Mouse (Mus musculus) B cell, adult 67 days (primary cell): ENCODE data around the gene Olfr39. TPM values are rescaled to one million over a fixed set of nuclear protein-coding genes. Genes with fewer than 3 reads are reported as not detected.

Experiments
- total RNA-seq, 2 experiments: library from RNA; stranded (reverse); gene quantifications; 4 replicates each; pipeline ENCODE4 v1.2.4; 2023

Gene Olfr39
- not detected for total RNA-seq

DNA sequence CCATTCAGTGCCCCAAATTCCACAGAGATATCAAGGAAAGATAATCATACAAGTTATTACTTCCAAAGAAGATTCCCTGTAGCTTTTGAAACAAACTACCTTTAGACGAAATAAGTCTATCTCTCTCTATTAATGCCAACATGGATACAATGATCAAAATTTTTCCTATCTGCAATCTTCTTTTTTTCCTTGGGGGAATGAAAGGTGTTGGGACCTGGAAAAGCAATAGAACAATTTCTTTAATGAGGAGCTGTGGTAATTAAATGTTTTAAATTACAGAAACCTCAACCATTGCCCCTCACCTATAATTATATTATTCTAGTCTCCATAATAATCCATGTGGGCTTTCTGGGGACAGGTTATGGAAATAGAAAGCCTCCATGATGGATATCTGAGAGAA is at the start of gene Olfr39:
Gene Olfr39, plus strand, starts transcription at position 301 of the 400 bp plus-strand sequence.

DNA sequence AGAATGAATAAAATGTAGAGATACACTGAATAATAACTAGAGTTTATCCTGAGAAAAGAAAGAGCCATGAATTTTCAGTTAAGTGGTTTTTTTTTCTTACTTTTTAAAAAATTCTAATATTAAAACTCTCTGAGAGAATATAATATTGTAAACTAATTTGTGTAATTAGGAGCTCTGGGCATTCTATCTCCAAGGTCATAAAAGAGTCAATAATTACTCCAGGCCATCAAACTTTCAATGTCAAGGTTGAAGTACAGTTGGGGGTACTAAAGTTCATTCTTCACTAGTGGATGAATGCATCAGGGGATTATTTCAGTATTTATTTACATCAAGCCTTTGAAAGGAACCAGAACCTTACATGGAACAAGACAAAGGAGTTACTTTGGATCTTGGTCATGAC is 45.3 kb upstream of the Olfr39 start, which contains the start of gene Olfr872:
Gene Olfr872, plus strand, starts transcription at position 301 of the 400 bp plus-strand sequence.

DNA sequence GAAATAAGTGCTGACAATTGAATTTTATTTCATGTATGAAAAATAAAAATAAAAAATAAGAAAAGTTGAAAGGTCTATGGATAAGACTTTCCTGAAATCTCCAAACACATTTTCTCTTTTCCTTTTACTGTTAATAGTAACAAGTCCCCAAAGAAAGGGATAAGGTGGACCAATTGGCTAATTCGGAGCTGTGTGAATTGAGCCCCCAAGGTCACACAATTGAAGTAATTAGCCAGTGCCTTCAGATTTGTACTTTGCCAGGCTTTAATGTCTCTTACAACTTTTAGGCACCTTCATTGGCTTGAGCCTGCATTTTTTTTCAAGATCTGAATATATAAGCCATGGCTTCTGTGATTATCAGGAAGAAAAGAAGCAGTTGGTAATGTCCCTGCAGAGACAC is 16.1 kb downstream of the Olfr39 start, which contains the start of gene Olfr873:
Gene Olfr873, plus strand, starts transcription at position 301 of the 400 bp plus-strand sequence.

DNA sequence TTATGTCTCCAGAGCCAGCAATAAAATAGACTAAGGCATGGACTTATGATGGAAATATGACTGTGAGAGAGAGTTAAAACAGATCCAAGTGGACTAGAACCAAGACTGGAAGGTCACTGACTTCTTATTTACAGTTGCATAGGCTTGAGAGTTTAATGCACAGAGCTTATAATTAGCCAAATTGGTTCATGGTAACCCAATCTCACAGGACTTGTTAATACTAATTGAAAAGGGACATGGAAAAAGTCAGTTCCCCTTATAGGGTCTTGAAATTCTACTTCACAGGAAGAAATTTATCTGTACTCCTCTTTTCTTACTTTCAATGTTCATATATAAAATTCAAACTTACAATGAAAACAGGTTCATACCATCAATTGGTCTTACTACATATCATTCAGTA is 53.8 kb downstream of the Olfr39 start, which contains the start of gene Olfr18:
Gene Olfr18, minus strand, starts transcription at position 101 of the 400 bp plus-strand sequence.

Other genes with a start within 250 kb of the Olfr39 start
- gene Olfr867, start 224.8 kb upstream of the Olfr39 start, total RNA-seq: not detected
- gene Olfr868, start 183.7 kb upstream of the Olfr39 start, total RNA-seq: not detected
- gene Olfr869, start 153.3 kb upstream of the Olfr39 start, total RNA-seq: not detected
- not detected for gene Olfr870, start 108.3 kb upstream of the Olfr39 start, total RNA-seq
- gene Olfr871, start 70.1 kb upstream of the Olfr39 start, total RNA-seq: not detected
- gene Olfr872, start 45.2 kb upstream of the Olfr39 start, total RNA-seq: not detected
- not detected for gene Olfr873, start 16.2 kb downstream of the Olfr39 start, total RNA-seq
- not detected for gene Olfr18, start 53.7 kb downstream of the Olfr39 start, total RNA-seq
- 10 to 100 TPM in 1 of 2 experiments, 1 to 10 TPM in 1; 7.3 to 10.5 TPM for gene Zfp560, start 102.8 kb downstream of the Olfr39 start, total RNA-seq
- 10 to 100 TPM; 44.4 to 50.1 TPM for gene Zfp26, start 177.8 kb downstream of the Olfr39 start, total RNA-seq
- 10 to 100 TPM; 23.0 TPM for gene Zfp426, start 210.4 kb downstream of the Olfr39 start, total RNA-seq
- gene Zfp266, start 239.1 kb downstream of the Olfr39 start, total RNA-seq: 10 to 100 TPM; 39.8 to 42.2 TPM